10 mouse cellular contexts compared by ENCODE assay signal in genomic region chr6:23247512-23248312, GRCm38 (mm10). TPM values are rescaled to one million over a fixed set of nuclear protein-coding genes. Genes with fewer than 3 reads are reported as not detected.
DNase-seq lines count a peak whose midpoint lies in the region; ATAC-seq lines count a peak whose summit lies in the region.
"Had no signal": no experiment of that assay in that cellular context is flagged by ENCODE, and none has a peak within 500 bp of the region (broad histone marks: within the 10 kb centered on the region; RNA-seq: fewer than 3 reads in every experiment).

No protein-coding gene starts in this region.

- H3K27ac ChIP-seq in liver, embryonic 13.5 days: no peak overlapping the region

- H3K9me3 ChIP-seq in liver, embryonic 13.5 days (replicated peaks): no peaks in the 10 kb centered on the region

- H3K9ac ChIP-seq in liver, embryonic 13.5 days: no peak overlapping the region

- H3K36me3 ChIP-seq in liver, embryonic 13.5 days: no peaks in the 10 kb centered on the region

- H3K4me2 ChIP-seq in liver, embryonic 13.5 days: peak overlapping the region; percentile 28; the same call in 1 of the 2 replicates

- no peak overlapping the region for H3K4me3 ChIP-seq in liver, embryonic 13.5 days (replicated peaks)

- H3K4me1 ChIP-seq in liver, embryonic 13.5 days (replicated peaks): no peaks in the 10 kb centered on the region

- peak; percentile 17 for DNase-seq in adrenal gland, adult 2 months
- no peak for DNase-seq in adrenal gland, postnatal 10 days
- peak; percentile 16 for DNase-seq in ovary, postnatal 36 days (ENCODE audit: low spot score)
- no peak for DNase-seq in ovary, postnatal 10 days (ENCODE audit: low spot score)
- DNase-seq in liver, embryonic 13.5 days: no peak
- no peak for DNase-seq in urinary bladder, postnatal 14 days (ENCODE audit: low spot score)
- no peak for DNase-seq in left cerebral cortex, postnatal 4 days
- DNase-seq in layer of hippocampus, adult 9-11 months: no peak
- DNase-seq: adrenal gland, postnatal 25 days; lung, postnatal 10 days had no signal

- H3K27me3 ChIP-seq in liver, embryonic 13.5 days: peaks cover 93% of the 10 kb centered on the region

- WGBS in liver, embryonic 13.5 days (ENCODE audit: insufficient replicate concordance): 1% methylated on average over 61 of the region's 61 CpGs

- intact Hi-C loops in left cerebral cortex, postnatal 4 days (cut with DNase I): no loop called here

- ATAC-seq in liver, embryonic 13.5 days (ENCODE audit: low read depth): no peak

RNA-seq across cellular contexts. Expression of gene Fezf1, which starts 0.5 kb away (rescaled TPM):
- not detected for total RNA-seq in adrenal gland, adult 2 months (2021)
- polyA plus RNA-seq in adrenal gland, adult 2 months (2012; rRNA removed): not detected in 2 replicates
- total RNA-seq in adrenal gland, postnatal 10 days (2021): not detected
- not detected in 2 replicates for polyA plus RNA-seq in liver, embryonic 13.5 days (2015; fragmentation: Nextera tagmentation; extraction: Ambion mirVana)
- 1 to 10 TPM in 1 of 2 experiments, not detected in 1; 1.9 TPM for total RNA-seq in left cerebral cortex, postnatal 4 days (2021)
- total RNA-seq: adrenal gland, postnatal 25 days had no signal

Comparison
In these comparisons a context has a peak if more than half of its experiments do, and no peak if none do; other contexts are left out.
1. DNase-seq: peak in adrenal gland, adult 2 months (single experiment) and ovary, postnatal 36 days (single experiment); none in adrenal gland, postnatal 10 days (single experiment), ovary, postnatal 10 days (single experiment), liver, embryonic 13.5 days (single experiment), urinary bladder, postnatal 14 days (single experiment), left cerebral cortex, postnatal 4 days (single experiment) and layer of hippocampus, adult 9-11 months (single experiment).